Comparison of ENCODE assay signal across 21 mouse cellular contexts in the genomic region with DNA sequence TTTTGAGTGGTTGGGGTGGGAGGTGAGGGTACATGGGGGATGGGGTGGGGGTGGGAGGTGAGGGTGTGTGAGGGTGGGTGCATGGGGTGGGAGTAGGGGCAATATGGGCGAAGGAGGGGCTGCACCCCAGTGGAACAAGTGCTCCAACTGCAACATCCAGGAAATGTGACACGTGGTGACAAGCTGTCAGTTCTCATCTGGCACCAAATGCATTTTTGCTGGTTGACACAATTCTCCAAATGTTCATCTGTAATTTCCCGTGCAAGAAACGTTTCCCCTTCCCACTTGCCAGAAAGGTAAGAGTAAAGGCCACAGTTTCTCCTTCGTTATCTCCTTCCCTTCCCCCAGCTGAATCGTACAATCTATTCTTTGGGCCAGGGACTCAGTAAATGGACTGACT. TPM values are rescaled to one million over a fixed set of nuclear protein-coding genes. Genes with fewer than 3 reads are reported as not detected.
DNase-seq lines count a peak whose midpoint lies in the region; ATAC-seq and TF ChIP-seq lines count a peak whose summit lies in the region.
"Had no signal": no experiment of that assay in that cellular context is flagged by ENCODE, and none has a peak within 500 bp of the region (broad histone marks: within the 10 kb centered on the region; RNA-seq: fewer than 3 reads in every experiment).

No protein-coding gene starts in this region.

- intact Hi-C loops in gastrocnemius, adult 2 months (cut with DNase I), result no loop called here

- H3K36me3 ChIP-seq in embryonic facial prominence, embryonic 15.5 days, result no peaks in the 10 kb centered on the region
- H3K36me3 ChIP-seq in stomach, embryonic 15.5 days, result no peaks in the 10 kb centered on the region

- no peak for TF ChIP-seq CTCF in gastrocnemius, adult 2 months (IDR thresholded peaks at IDR 0.05)

- ATAC-seq in embryonic facial prominence, embryonic 15.5 days (ENCODE audit: insufficient number of reproducible peaks, low FRiP score, low TSS enrichment, low read depth), result no peak
- ATAC-seq in stomach, embryonic 15.5 days (ENCODE audit: insufficient read depth, low FRiP score, low read depth), result no peak
- ATAC-seq: inflammation-experienced regulatory T-cells, adult 6 months had no signal

- H3K4me2 ChIP-seq in embryonic facial prominence, embryonic 15.5 days (replicated peaks), result no peak overlapping the region
- H3K4me2 ChIP-seq in stomach, embryonic 15.5 days, result no peak overlapping the region
- H3K4me2 ChIP-seq: liver, embryonic 11.5 days; lung, embryonic 14.5 days had no signal

- no peaks in the 10 kb centered on the region for H3K27me3 ChIP-seq in embryonic facial prominence, embryonic 15.5 days
- H3K27me3 ChIP-seq in stomach, embryonic 15.5 days (replicated peaks), result no peaks in the 10 kb centered on the region

- H3K9me3 ChIP-seq in embryonic facial prominence, embryonic 15.5 days (replicated peaks), result no peaks in the 10 kb centered on the region
- no peaks in the 10 kb centered on the region for H3K9me3 ChIP-seq in stomach, embryonic 15.5 days

- peak overlapping the region; percentile 64 for H3K27ac ChIP-seq in gastrocnemius, adult 2 months
- peak overlapping the region; percentile 44; the same call in 1 of the 2 replicates for H3K27ac ChIP-seq in embryonic facial prominence, embryonic 15.5 days (replicated peaks)
- H3K27ac ChIP-seq in stomach, embryonic 15.5 days, result peak overlapping the region; percentile 3; the same call in 1 of the 2 replicates

- 47% methylated on average over 6 of the region's 6 CpGs for WGBS in embryonic facial prominence, embryonic 15.5 days
- 58% methylated on average over 6 of the region's 6 CpGs for WGBS in stomach, embryonic 15.5 days

- H3K9ac ChIP-seq in embryonic facial prominence, embryonic 15.5 days, result no peak overlapping the region
- no peak overlapping the region for H3K9ac ChIP-seq in stomach, embryonic 15.5 days
- H3K9ac ChIP-seq: lung, embryonic 14.5 days had no signal

- no peak for DNase-seq in gastrocnemius, adult 2 months
- DNase-seq in gastrocnemius, postnatal 25 days, result no peak
- DNase-seq in layer of hippocampus, postnatal 14 days (ENCODE audit: low spot score in 2 of 2), result peak; percentile 47 to 65
- no peak for DNase-seq in layer of hippocampus, adult 9-10 months (ENCODE audit: low spot score)
- no peak for DNase-seq in left cerebral cortex, adult 11 months (ENCODE audit: low spot score)
- DNase-seq: cerebellum, adult 2 months; kidney, postnatal 25 days; left cerebral cortex, postnatal 4 days; thymus, adult 18-20 months had no signal

- H3K4me1 ChIP-seq in embryonic facial prominence, embryonic 15.5 days, result peaks cover 54% of the 10 kb centered on the region
- H3K4me1 ChIP-seq in stomach, embryonic 15.5 days, result peaks cover 21% of the 10 kb centered on the region

- no peak overlapping the region for H3K4me3 ChIP-seq in gastrocnemius, adult 2 months
- no peak overlapping the region for H3K4me3 ChIP-seq in embryonic facial prominence, embryonic 15.5 days (replicated peaks)
- H3K4me3 ChIP-seq in stomach, embryonic 15.5 days (replicated peaks), result no peak overlapping the region
- H3K4me3 ChIP-seq: erythroblast, embryonic 14.5 days had no signal

RNA-seq across cellular contexts. Expression of a gene that starts 7.6 kb away (rescaled TPM):
- 10 to 100 TPM; 23.6 to 24.6 TPM for total RNA-seq in gastrocnemius, adult 2 months (2021)
- 10 to 100 TPM; 20.4 to 20.9 TPM for total RNA-seq in gastrocnemius, postnatal 25 days (2021)
- 10 to 100 TPM; 55.1 to 55.9 TPM for total RNA-seq in layer of hippocampus, postnatal 14 days (2021)
- 13.9 and 14.8 TPM in 2 replicates for polyA plus RNA-seq in embryonic facial prominence, embryonic 15.5 days (2015; fragmentation: Nextera tagmentation; extraction: Ambion mirVana)
- 11.0 and 11.6 TPM in 2 replicates for polyA plus RNA-seq in stomach, embryonic 15.5 days (2015; fragmentation: Nextera tagmentation; extraction: Ambion mirVana)

RNA-seq across cellular contexts. Expression of a gene that starts 48.1 kb away (rescaled TPM):
- total RNA-seq in gastrocnemius, adult 2 months (2021), result not detected
- not detected for total RNA-seq in gastrocnemius, postnatal 25 days (2021)
- not detected for total RNA-seq in layer of hippocampus, postnatal 14 days (2021)
- polyA plus RNA-seq in embryonic facial prominence, embryonic 15.5 days (2015; fragmentation: Nextera tagmentation; extraction: Ambion mirVana), result 1.00 and 1.1 TPM in 2 replicates
- polyA plus RNA-seq in stomach, embryonic 15.5 days (2015; fragmentation: Nextera tagmentation; extraction: Ambion mirVana), result not detected in 2 replicates
- total RNA-seq: adrenal gland, adult 18-20 months; ES-E14; heart, adult 18-20 months; left cerebral cortex, postnatal 4 days; megakaryocyte progenitor cell, adult 5-6 weeks had no signal
- polyA plus RNA-seq: C2C12; cerebellum, adult 2 months; erythroblast, embryonic 14.5 days; heart, postnatal 0 days; liver, embryonic 11.5 days had no signal

Comparison
In these comparisons a context has a peak if more than half of its experiments do, and no peak if none do; other contexts are left out.
1. DNase-seq: peak in layer of hippocampus, postnatal 14 days (2 of 2); none in gastrocnemius, adult 2 months (single experiment), gastrocnemius, postnatal 25 days (single experiment), layer of hippocampus, adult 9-10 months (single experiment) and left cerebral cortex, adult 11 months (single experiment).
2. H3K27ac ChIP-seq: peak in every context shown above with its lines; median percentile 64 in gastrocnemius, adult 2 months; 44 in embryonic facial prominence, embryonic 15.5 days; 3 in stomach, embryonic 15.5 days.